ENCODE assay signal across 8 mouse cellular contexts in the genomic region with DNA sequence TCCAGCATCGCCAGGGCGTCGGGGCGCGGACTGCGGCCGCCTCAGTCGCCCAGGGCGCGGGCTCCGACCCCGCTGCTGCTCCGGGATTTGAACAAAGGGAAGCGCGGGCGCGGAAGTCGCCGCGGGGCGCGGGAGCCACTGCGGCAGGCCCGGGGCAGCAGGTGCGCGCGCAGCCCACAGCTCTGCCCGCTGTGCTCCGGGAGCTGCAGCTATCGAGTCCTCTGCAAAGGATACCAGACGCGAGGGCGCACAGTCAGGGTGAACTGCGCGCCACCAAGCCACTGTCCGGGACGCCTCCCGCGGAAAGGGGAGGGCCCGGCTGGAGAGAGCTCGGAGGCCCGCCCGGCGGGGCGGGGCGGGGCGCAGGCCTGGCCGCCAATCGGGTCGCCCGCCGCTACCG.
A peak's percentile ranks its signal among the peaks of the same experiment; 100 is the strongest.
DNase-seq lines count a peak whose midpoint lies in the region; ATAC-seq and TF ChIP-seq lines count a peak whose summit lies in the region.
"Not testable (repeated sequence)": the region's sequence is repeated elsewhere in the genome, so short reads cannot be mapped to it uniquely, and the experiment has no call there.

No protein-coding gene starts in this region.

- H3K4me1 ChIP-seq in embryonic facial prominence, embryonic 13.5 days; heart, embryonic 14.5 days (ENCODE audit: control insufficient read depth in 2 of 2, insufficient read depth in 2 of 2, low read length in 2 of 2); intestine, postnatal 0 days (replicated peaks; ENCODE audit: control insufficient read depth, insufficient read depth, low read length); limb, embryonic 11.5 days (ENCODE audit: control insufficient read depth, insufficient read depth, low read length); midbrain, embryonic 11.5 days (ENCODE audit: control insufficient read depth, insufficient read depth, low read length): not testable (repeated sequence)

- H3K4me2 ChIP-seq in embryonic facial prominence, embryonic 13.5 days: peak overlapping the region; percentile 69
- H3K4me2 ChIP-seq in heart, embryonic 14.5 days (ENCODE audit: low read length): peak overlapping the region; percentile 65
- peak overlapping the region; percentile 71 for H3K4me2 ChIP-seq in intestine, postnatal 0 days (replicated peaks; ENCODE audit: low read depth)
- peak overlapping the region; percentile 41; the same call in 1 of the 2 replicates for H3K4me2 ChIP-seq in limb, embryonic 11.5 days (ENCODE audit: low read depth, severe bottlenecking)
- H3K4me2 ChIP-seq in midbrain, embryonic 11.5 days: peak overlapping the region; percentile 45

- peak overlapping the region; percentile 65 for H3K9ac ChIP-seq in embryonic facial prominence, embryonic 13.5 days
- peak overlapping the region; percentile 62; the same call in 1 of the 2 replicates for H3K9ac ChIP-seq in heart, embryonic 14.5 days (ENCODE audit: low read length)
- H3K9ac ChIP-seq in intestine, postnatal 0 days (ENCODE audit: low read depth, low read length): not testable (repeated sequence)
- peak overlapping the region; percentile 62 for H3K9ac ChIP-seq in limb, embryonic 11.5 days (ENCODE audit: low read length)
- H3K9ac ChIP-seq in midbrain, embryonic 11.5 days (ENCODE audit: low read length): peak overlapping the region; percentile 57

- H3K9me3 ChIP-seq in embryonic facial prominence, embryonic 13.5 days; heart, embryonic 14.5 days (ENCODE audit: control insufficient read depth, low read length); intestine, postnatal 0 days (ENCODE audit: control insufficient read depth); limb, embryonic 11.5 days (ENCODE audit: control insufficient read depth, low read length); midbrain, embryonic 11.5 days (ENCODE audit: control insufficient read depth, low read length): not testable (repeated sequence)

- TF ChIP-seq CTCF in intestine, postnatal 0 days (IDR thresholded peaks at IDR 0.05; ENCODE audit: low read depth): not testable (repeated sequence)

- not testable (repeated sequence) for H3K36me3 ChIP-seq in embryonic facial prominence, embryonic 13.5 days; heart, embryonic 14.5 days (ENCODE audit: control insufficient read depth, insufficient read depth, low read length); intestine, postnatal 0 days (ENCODE audit: control insufficient read depth, insufficient read depth); limb, embryonic 11.5 days (ENCODE audit: control insufficient read depth, insufficient read depth, low read length); midbrain, embryonic 11.5 days (ENCODE audit: control insufficient read depth, insufficient read depth, low read length)

- 2% methylated on average over 47 of the region's 53 CpGs for WGBS in embryonic facial prominence, embryonic 13.5 days
- under 1% methylated on average over 38 of the region's 53 CpGs for WGBS in heart, embryonic 14.5 days
- under 1% methylated on average over 52 of the region's 53 CpGs for WGBS in intestine, postnatal 0 days
- 0% methylated on average over 33 of the region's 53 CpGs for WGBS in limb, embryonic 11.5 days
- under 1% methylated on average over 39 of the region's 53 CpGs for WGBS in midbrain, embryonic 11.5 days

- peak; percentile 65 for DNase-seq in WW6 (ENCODE audit: low read depth, low spot score)
- DNase-seq in limb, embryonic 11.5 days (ENCODE audit: low spot score): peak; percentile 77
- peak; percentile 94 for DNase-seq in midbrain, embryonic 11.5 days (ENCODE audit: low spot score, missing footprints)
- DNase-seq in right cerebral cortex, adult 2 months (ENCODE audit: low spot score in 2 of 2): peak; percentile 1
- DNase-seq in thymus, postnatal 25 days: peak; percentile 1

- H3K27me3 ChIP-seq in embryonic facial prominence, embryonic 13.5 days; heart, embryonic 14.5 days (ENCODE audit: control insufficient read depth, insufficient read depth, low read length); intestine, postnatal 0 days (replicated peaks; ENCODE audit: control insufficient read depth, insufficient read depth, low read length); limb, embryonic 11.5 days (ENCODE audit: control insufficient read depth, insufficient read depth, low read length); midbrain, embryonic 11.5 days (ENCODE audit: control insufficient read depth, insufficient read depth, low read length): not testable (repeated sequence)

- H3K4me3 ChIP-seq in embryonic facial prominence, embryonic 13.5 days: peak overlapping the region; percentile 55
- H3K4me3 ChIP-seq in heart, embryonic 14.5 days (ENCODE audit: control insufficient read depth in 1 of 2, insufficient read depth in 1 of 2, low read depth in 1 of 2, low read length in 2 of 2): peak overlapping the region; percentile 48 to 59
- peak overlapping the region; percentile 48 for H3K4me3 ChIP-seq in intestine, postnatal 0 days (ENCODE audit: low read depth, low read length)
- peak overlapping the region; percentile 51 for H3K4me3 ChIP-seq in limb, embryonic 11.5 days (ENCODE audit: low read depth, low read length)
- peak overlapping the region; percentile 48 for H3K4me3 ChIP-seq in midbrain, embryonic 11.5 days (ENCODE audit: low read depth, low read length)

- not testable (repeated sequence) for H3K27ac ChIP-seq in embryonic facial prominence, embryonic 13.5 days; heart, embryonic 14.5 days (replicated peaks in 1 of 2; ENCODE audit: control insufficient read depth in 1 of 2, insufficient read depth in 1 of 2, low read depth in 2 of 2, low read length in 2 of 2); intestine, postnatal 0 days (ENCODE audit: low read depth, low read length); limb, embryonic 11.5 days (replicated peaks; ENCODE audit: low read depth, low read length); midbrain, embryonic 11.5 days (ENCODE audit: low read depth, low read length)

- ATAC-seq in embryonic facial prominence, embryonic 13.5 days (ENCODE audit: insufficient number of reproducible peaks, insufficient read depth, low FRiP score, low TSS enrichment, low read depth); heart, embryonic 14.5 days (ENCODE audit: insufficient number of reproducible peaks, insufficient read depth, low FRiP score, low read depth); limb, embryonic 11.5 days (ENCODE audit: insufficient number of reproducible peaks, low FRiP score, low TSS enrichment, low read depth): not testable (repeated sequence)
- ATAC-seq in intestine, postnatal 0 days: peak; percentile 67
- ATAC-seq in midbrain, embryonic 11.5 days (ENCODE audit: low FRiP score): peak; percentile 75

Comparison
In these comparisons a context has a peak if more than half of its experiments do, and no peak if none do; other contexts are left out.
1. DNase-seq: peak in every context shown above with its lines; median percentile 94 in midbrain, embryonic 11.5 days; 77 in limb, embryonic 11.5 days; 65 in WW6; 1 in right cerebral cortex, adult 2 months; 1 in thymus, postnatal 25 days.